Mouse (Mus musculus) intestine, postnatal 0 days (tissue): ENCODE results near the gene Ms4a6b. TPM values are rescaled to one million over a fixed set of nuclear protein-coding genes. Genes with fewer than 3 reads are reported as not detected.
"Not testable (repeated sequence)": the region's sequence is repeated elsewhere in the genome, so short reads cannot be mapped to it uniquely, and the experiment has no call there.

Source experiments
- ATAC-seq: fragments of 200-750 bp; cut with Nextera tagmentation; 2 replicates; pipeline ENCODE4 v1.8.0; 2017; ENCODE audit warnings: mild to moderate bottlenecking, moderate TSS enrichment, moderate library complexity
- H3K27ac ChIP-seq: fragments of 300-500 bp; sonication (generic); 2 replicates; pipeline ENCODE4 v1.5.1; 2014; ENCODE audit warnings: mild to moderate bottlenecking, low read depth, low read length, moderate library complexity
- H3K27me3 ChIP-seq: fragments of 300-500 bp; sonication (generic); replicated peaks from 2 replicates; pipeline ENCODE4 v1.6.1; 2014; ENCODE audit warnings: low read length, mixed read lengths; ENCODE audit not compliant: control insufficient read depth, insufficient read depth
- H3K36me3 ChIP-seq: fragments of 300-500 bp; sonication (generic); 2 replicates; pipeline ENCODE4 v1.6.1; 2014; ENCODE audit warnings: mild to moderate bottlenecking, moderate library complexity; ENCODE audit not compliant: control insufficient read depth, insufficient read depth
- H3K4me1 ChIP-seq: fragments of 300-500 bp; sonication (generic); replicated peaks from 2 replicates; pipeline ENCODE4 v1.6.1; 2014; ENCODE audit warnings: antibody characterized with exemption, low read length, mixed read lengths; ENCODE audit not compliant: control insufficient read depth, insufficient read depth
- H3K4me2 ChIP-seq: fragments of 300-500 bp; sonication (generic); replicated peaks from 2 replicates; pipeline ENCODE4 v1.6.1; 2014; ENCODE audit warnings: low read depth, mild to moderate bottlenecking, moderate library complexity
- H3K4me3 ChIP-seq: fragments of 300-500 bp; sonication (generic); 2 replicates; pipeline ENCODE4 v1.5.1; 2014; ENCODE audit warnings: low read depth, low read length
- H3K9ac ChIP-seq: fragments of 300-500 bp; sonication (generic); 2 replicates; pipeline ENCODE4 v1.6.1; 2014; ENCODE audit warnings: mild to moderate bottlenecking, low read depth, low read length
- H3K9me3 ChIP-seq: fragments of 300-500 bp; sonication (generic); 2 replicates; pipeline ENCODE4 v1.6.1; 2016; ENCODE audit warnings: mixed run types; ENCODE audit not compliant: control insufficient read depth
- CTCF ChIP-seq: sonication (generic); IDR thresholded peaks from 2 replicates; pipeline ENCODE4 v1.5.1; 2016; ENCODE audit warnings: low read depth, mild to moderate bottlenecking, control low read depth, antibody characterized with exemption, moderate library complexity
- WGBS: fragments of 180-500 bp; shearing (Covaris S2); extraction: QIAGEN DNeasy Blood & Tissue Kit; methylation state at CpG from one replicate; pipeline ENCODE4 v1.1.7; 2014; 5-methylcytosine and 5-hydroxymethylcytosine counted together
- polyA plus RNA-seq: library from polyadenylated mRNA; unstranded; fragments of >200 nt; fragmentation: Nextera tagmentation; extraction: Ambion mirVana; gene quantifications from 2 replicates; pipeline ENCODE4 v1.2.1, GENCODE M21; 2015

Ms4a6b gene
- polyA plus RNA-seq, 1 experiment from 2014 or later = 5.3 TPM

DNA sequence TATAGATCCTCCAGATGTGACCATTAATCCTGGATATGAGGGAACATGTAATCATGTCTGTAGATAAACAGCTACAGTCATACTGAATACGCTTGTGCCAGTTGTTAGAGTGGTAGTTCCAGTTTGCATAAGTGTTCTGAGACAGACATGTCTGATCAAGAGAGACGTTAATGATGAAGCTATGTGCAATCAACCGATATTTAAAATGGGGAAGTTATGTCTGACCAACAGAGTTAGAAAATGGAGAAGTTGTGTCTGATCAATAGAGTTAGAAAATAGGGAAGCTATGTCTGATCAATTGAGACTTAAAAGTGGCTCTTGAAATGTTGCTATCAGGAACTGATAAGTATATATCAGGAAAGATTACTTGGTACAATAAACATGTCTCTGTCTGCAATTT lies 31.0 kb upstream of the Ms4a6b start:
- no peak overlapping the region for H3K4me2 ChIP-seq
- 73% methylated on average over 3 of the region's 3 CpGs for WGBS
- no peak for ATAC-seq
- H3K27me3 ChIP-seq = no peaks in the 10 kb centered on the region
- no peak overlapping the region for H3K27ac ChIP-seq
- H3K36me3 ChIP-seq = no peaks in the 10 kb centered on the region
- no peak overlapping the region for H3K9ac ChIP-seq
- H3K4me3 ChIP-seq = no peak overlapping the region
- no peak for TF ChIP-seq CTCF
- no peaks in the 10 kb centered on the region for H3K9me3 ChIP-seq
- no peaks in the 10 kb centered on the region for H3K4me1 ChIP-seq

DNA sequence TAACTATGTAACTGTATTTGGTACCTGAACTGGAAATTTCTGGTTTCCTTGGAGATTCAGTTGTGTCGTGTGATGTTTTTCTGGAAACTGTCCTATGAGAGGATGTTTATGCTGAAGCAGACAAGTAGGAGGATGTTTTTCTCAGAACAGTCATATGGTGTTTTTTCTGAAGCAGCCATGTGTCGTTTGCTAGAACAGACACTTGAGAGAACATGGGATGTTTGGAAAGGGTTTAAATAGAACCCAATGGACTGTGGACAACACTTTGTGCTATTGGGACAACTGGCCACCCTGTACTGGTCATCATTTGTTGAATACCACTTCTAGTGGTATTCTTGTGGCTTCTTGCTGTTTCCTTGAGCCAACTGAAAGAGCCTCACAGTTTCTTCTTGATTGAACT lies 30.6 kb upstream of the Ms4a6b start, which contains the start of gene Gm8369:
TSS of gene Gm8369 (plus strand) at position 193 of the 400 bp plus-strand sequence.
- no peak within 1 kb of the TSS for H3K9ac ChIP-seq
- no peaks in the 10 kb centered on the region for H3K9me3 ChIP-seq
- no peak within 1 kb of the TSS for H3K27ac ChIP-seq
- WGBS = 61% methylated on average over 2 of the region's 2 CpGs
- no peak for ATAC-seq
- no peak for TF ChIP-seq CTCF
- no peaks in the 10 kb centered on the region for H3K4me1 ChIP-seq
- no peaks in the 10 kb centered on the region for H3K27me3 ChIP-seq
- H3K36me3 ChIP-seq = no peaks in the 10 kb centered on the region
- no peak within 1 kb of the TSS for H3K4me3 ChIP-seq
- H3K4me2 ChIP-seq = no peak within 1 kb of the TSS

- no peak for ATAC-seq
- H3K4me2 ChIP-seq = no peak overlapping the region
- no peak overlapping the region for H3K27ac ChIP-seq
- H3K9ac ChIP-seq = no peak overlapping the region
- TF ChIP-seq CTCF = no peak
- H3K4me3 ChIP-seq = no peak overlapping the region
- H3K9me3 ChIP-seq = no peaks in the 10 kb centered on the region
- H3K27me3 ChIP-seq = no peaks in the 10 kb centered on the region
- no peaks in the 10 kb centered on the region for H3K36me3 ChIP-seq
- H3K4me1 ChIP-seq = no peaks in the 10 kb centered on the region
- 87% methylated on average over 1 of the region's 1 CpGs for WGBS
Observed at GRCm38 (mm10) chr19:11486599-11486998, 29.7 kb upstream of the Ms4a6b start.

GRCm38 (mm10) chr19:11491406-11492189 lies 24.7 kb upstream of the Ms4a6b start:
- WGBS = 65% methylated on average over 4 of the region's 4 CpGs

GRCm38 (mm10) chr19:11492671-11493070 lies 23.6 kb upstream of the Ms4a6b start:
- ATAC-seq = no peak
- Histone ChIP-seq H3K4me3 (no peak overlapping the region), H3K4me2 (no peak overlapping the region), H3K36me3 (no peaks in the 10 kb centered on the region), H3K27me3 (no peaks in the 10 kb centered on the region), H3K4me1 (no peaks in the 10 kb centered on the region), H3K9me3 (no peaks in the 10 kb centered on the region), H3K9ac (no peak overlapping the region), H3K27ac (no peak overlapping the region)
- TF ChIP-seq CTCF = no peak
- WGBS = 87% methylated on average over 1 of the region's 1 CpGs

More at GRCm38 (mm10) chr19:11491406-11492189, 24.7 kb upstream of the Ms4a6b start:
- Histone ChIP-seq H3K4me3 (no peak overlapping the region), H3K9ac (no peak overlapping the region), H3K9me3 (no peaks in the 10 kb centered on the region), H3K27ac (no peak overlapping the region), H3K4me1 (no peaks in the 10 kb centered on the region), H3K36me3 (no peaks in the 10 kb centered on the region), H3K27me3 (no peaks in the 10 kb centered on the region), H3K4me2 (no peak overlapping the region)
- no peak for ATAC-seq
- TF ChIP-seq CTCF = no peak

GRCm38 (mm10) chr19:11494519-11494918 lies 21.8 kb upstream of the Ms4a6b start:
- Histone ChIP-seq H3K27ac (no peak overlapping the region), H3K27me3 (no peaks in the 10 kb centered on the region), H3K9ac (no peak overlapping the region), H3K4me2 (no peak overlapping the region), H3K4me3 (no peak overlapping the region), H3K9me3 (no peaks in the 10 kb centered on the region), H3K36me3 (no peaks in the 10 kb centered on the region), H3K4me1 (no peaks in the 10 kb centered on the region)
- ATAC-seq = no peak
- TF ChIP-seq CTCF = no peak
- 56% methylated on average over 3 of the region's 3 CpGs for WGBS

DNA sequence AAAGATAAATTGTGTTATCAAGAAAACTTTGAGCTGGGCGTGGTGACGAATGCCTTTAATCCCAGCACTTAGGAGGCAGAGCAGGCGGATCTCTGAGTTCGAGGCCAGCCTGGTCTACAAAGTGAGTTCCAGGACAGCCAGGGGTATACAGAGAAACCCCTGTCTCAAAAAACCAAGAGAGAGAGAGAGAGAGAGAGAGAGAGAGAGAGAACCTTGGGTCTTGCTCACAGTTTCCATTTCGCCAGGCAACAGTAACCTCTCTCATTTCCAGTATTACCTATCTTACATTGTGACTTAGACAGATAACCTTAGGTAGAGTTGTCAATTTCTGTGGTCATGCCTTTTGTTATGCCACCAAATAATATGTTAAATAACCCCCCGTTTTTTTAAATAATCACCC lies 20.0 kb upstream of the Ms4a6b start:
- H3K9me3 ChIP-seq = no peaks in the 10 kb centered on the region
- TF ChIP-seq CTCF = no peak
- ATAC-seq = no peak
- no peak overlapping the region for H3K9ac ChIP-seq
- H3K36me3 ChIP-seq = no peaks in the 10 kb centered on the region
- H3K27me3 ChIP-seq = no peaks in the 10 kb centered on the region
- no peak overlapping the region for H3K27ac ChIP-seq
- no peaks in the 10 kb centered on the region for H3K4me1 ChIP-seq
- no peak overlapping the region for H3K4me2 ChIP-seq
- H3K4me3 ChIP-seq = no peak overlapping the region
- WGBS = 69% methylated on average over 6 of the region's 6 CpGs

GRCm38 (mm10) chr19:11497300-11497699 lies 19.0 kb upstream of the Ms4a6b start:
- not testable (repeated sequence) for H3K27me3 ChIP-seq, H3K9me3 ChIP-seq, H3K9ac ChIP-seq, H3K4me2 ChIP-seq, ATAC-seq, H3K36me3 ChIP-seq, H3K27ac ChIP-seq, H3K4me1 ChIP-seq, H3K4me3 ChIP-seq
- 65% methylated on average over 1 of the region's 1 CpGs for WGBS
